Mouse (Mus musculus) small intestine, adult 2 months (tissue): Measurements from ENCODE around the gene Ankrd6. TPM values are rescaled to one million over a fixed set of nuclear protein-coding genes. Genes with fewer than 3 reads are reported as not detected.

Source experiments
- H3K27ac ChIP-seq: fragments of 200-500 bp; 2 replicates; pipeline ENCODE4 v1.5.1; 2012; ENCODE audit warnings: low read depth, low read length, control low read depth, inconsistent platforms; ENCODE audit not compliant: insufficient read depth
- H3K27me3 ChIP-seq: fragments of 200-500 bp; 2 replicates; pipeline ENCODE4 v1.6.1; 2012; ENCODE audit warnings: mild to moderate bottlenecking, moderate library complexity, low read length, inconsistent platforms; ENCODE audit not compliant: control insufficient read depth, insufficient read depth
- H3K36me3 ChIP-seq: fragments of 200-500 bp; 2 replicates; pipeline ENCODE4 v1.6.1; 2012; ENCODE audit warnings: mild to moderate bottlenecking, low read length, control low read depth, inconsistent platforms; ENCODE audit not compliant: control insufficient read depth, insufficient read depth
- H3K4me1 ChIP-seq: fragments of 200-500 bp; 2 replicates; pipeline ENCODE4 v1.6.1; 2012; ENCODE audit warnings: low read length, inconsistent platforms, mixed read lengths; ENCODE audit not compliant: control insufficient read depth, insufficient read depth, insufficient read length
- H3K4me3 ChIP-seq: fragments of 200-500 bp; 2 replicates; pipeline ENCODE4 v1.5.1; 2012; ENCODE audit warnings: low read depth, mild to moderate bottlenecking, control low read depth, inconsistent platforms, low read length, moderate library complexity
- CTCF ChIP-seq: fragments of 200-500 bp; IDR thresholded peaks from 2 replicates; pipeline ENCODE4 v1.5.1; 2012; ENCODE audit warnings: low read depth, mild to moderate bottlenecking, control low read depth, inconsistent platforms, low read length, moderate library complexity, mixed read lengths; ENCODE audit not compliant: insufficient replicate concordance, insufficient read length; ENCODE audit errors: extremely low read depth
- POLR2A ChIP-seq: fragments of 200-500 bp; IDR thresholded peaks from 2 replicates; pipeline ENCODE4 v1.6.1; 2012; ENCODE audit warnings: low read depth, mild to moderate bottlenecking, control low read depth, inconsistent platforms, low read length, moderate library complexity
- WGBS: fragments of 180-500 bp; shearing (Covaris S2); methylation state at CpG from one replicate; pipeline ENCODE4 v1.1.7; 2018; 5-methylcytosine and 5-hydroxymethylcytosine counted together
- polyA plus RNA-seq: library from polyadenylated mRNA; depleted of rRNA; stranded (reverse); fragments of >200 nt; gene quantifications from 2 replicates; pipeline ENCODE4 v1.2.3, GENCODE M21; 2012; rRNA removed

Gene Ankrd6
- polyA plus RNA-seq = 0.17 and 0.27 TPM in 2 replicates

- Histone ChIP-seq H3K27me3 (0 out of 2 replicates have a peak, but pooled peaks cover 7% of the 10 kb centered on the region), H3K27ac (no peak within 1 kb of the TSS), H3K4me3 (peak within 1 kb of the TSS; percentile 72), H3K36me3 (no peaks in the 10 kb centered on the region), H3K4me1 (peaks cover 6% of the 10 kb centered on the region; the same call in 1 of the 2 replicates)
- TF ChIP-seq POLR2A = peak; percentile 20; the same call in 1 of the 2 replicates
- peak; percentile 69; the same call in 1 of the 2 replicates for TF ChIP-seq CTCF
- whole genome bisulfite sequencing = under 1% methylated on average over 66 of the region's 66 CpGs
Measured at GRCm38 (mm10) chr4:32950356-32951034, at the start of gene Ankrd6. Gene Ankrd6, minus strand, starts transcription at chr4:32950841.

- H3K4me1 ChIP-seq = 0 out of 2 replicates have a peak, but pooled peaks cover 2% of the 10 kb centered on the region
- no peaks in the 10 kb centered on the region for H3K27me3 ChIP-seq
- H3K4me3 ChIP-seq = no peak overlapping the region
- peaks cover 6% of the 10 kb centered on the region; the same call in 1 of the 2 replicates for H3K36me3 ChIP-seq
- TF ChIP-seq POLR2A (no peak), CTCF (no peak)
- no peak overlapping the region for H3K27ac ChIP-seq
- 90% methylated on average over 8 of the region's 8 CpGs for WGBS
Measured at GRCm38 (mm10) chr4:32998996-32999395, 48.4 kb upstream of the Ankrd6 start.

GRCm38 (mm10) chr4:32997571-32997970, 46.9 kb upstream of the Ankrd6 start:
- Histone ChIP-seq H3K27ac (no peak overlapping the region), H3K4me3 (no peak overlapping the region), H3K27me3 (no peaks in the 10 kb centered on the region), H3K4me1 (0 out of 2 replicates have a peak, but pooled peaks cover 2% of the 10 kb centered on the region), H3K36me3 (peaks cover 6% of the 10 kb centered on the region; the same call in 1 of the 2 replicates)
- TF ChIP-seq POLR2A (no peak), CTCF (no peak)
- WGBS = 86% methylated on average over 5 of the region's 5 CpGs

GRCm38 (mm10) chr4:32996083-32996482, 45.4 kb upstream of the Ankrd6 start:
- Histone ChIP-seq H3K27ac (no peak overlapping the region), H3K4me1 (no peaks in the 10 kb centered on the region), H3K4me3 (no peak overlapping the region), H3K36me3 (peaks cover 6% of the 10 kb centered on the region; the same call in 1 of the 2 replicates), H3K27me3 (no peaks in the 10 kb centered on the region)
- 92% methylated on average over 5 of the region's 5 CpGs for WGBS
- no peak for TF ChIP-seq CTCF
- TF ChIP-seq POLR2A = no peak

- Histone ChIP-seq H3K27me3 (no peaks in the 10 kb centered on the region), H3K27ac (no peak overlapping the region), H3K4me3 (no peak overlapping the region), H3K36me3 (peaks cover 6% of the 10 kb centered on the region; the same call in 1 of the 2 replicates), H3K4me1 (no peaks in the 10 kb centered on the region; the same call in 1 of the 2 replicates)
- 80% methylated on average over 3 of the region's 3 CpGs for WGBS
- no peak for TF ChIP-seq POLR2A
- peak; percentile 22; the same call in 1 of the 2 replicates for TF ChIP-seq CTCF
Measured at GRCm38 (mm10) chr4:32994168-32994567, 43.5 kb upstream of the Ankrd6 start.

GRCm38 (mm10) chr4:32989346-32989745, 38.7 kb upstream of the Ankrd6 start:
- no peak for TF ChIP-seq POLR2A
- TF ChIP-seq CTCF = no peak

GRCm38 (mm10) chr4:32987006-32987405, 36.4 kb upstream of the Ankrd6 start:
- Histone ChIP-seq H3K27me3 (no peaks in the 10 kb centered on the region), H3K27ac (peak overlapping the region; percentile 68), H3K4me1 (peaks cover 3% of the 10 kb centered on the region)

More at GRCm38 (mm10) chr4:32989346-32989745, 38.7 kb upstream of the Ankrd6 start:
- H3K27me3 ChIP-seq = no peaks in the 10 kb centered on the region
- H3K4me3 ChIP-seq = no peak overlapping the region
- WGBS = 78% methylated on average over 2 of the region's 2 CpGs
- H3K27ac ChIP-seq = no peak overlapping the region
- H3K4me1 ChIP-seq = peaks cover 1% of the 10 kb centered on the region; the same call in 1 of the 2 replicates
- no peaks in the 10 kb centered on the region for H3K36me3 ChIP-seq

More at GRCm38 (mm10) chr4:32987006-32987405, 36.4 kb upstream of the Ankrd6 start:
- Histone ChIP-seq H3K4me3 (no peak overlapping the region), H3K36me3 (no peaks in the 10 kb centered on the region)
- WGBS = 23% methylated on average over 3 of the region's 3 CpGs
- TF ChIP-seq CTCF (no peak), POLR2A (no peak)
